Mouse (Mus musculus) left cerebral cortex, postnatal 25 days (tissue): ENCODE measurements at regions not wholly inside any gene's neighbourhood (a gene's known extent, or its start where the extent isn't known, plus 50 kb on each side); places are given as distances from the start of the nearest gene placed in this dataset.

Experiments used
- DNase-seq, 2 experiments: peaks; one replicate each; pipeline ENCODE4 v3.0.0; 2022; ENCODE audit warnings: low spot score in 2 of 2, mixed read lengths in 1 of 2
- intact Hi-C: fragments of 180-260 bp; cut with DNase I; formaldehyde crosslinking; loops from one replicate; pipeline ENCODE4 v1.15.1; 2025

GRCm38 (mm10) chr8:80422190-80422589 is 71.4 kb upstream of the Gypa start:
- intact Hi-C loops: no loop called here

DNA sequence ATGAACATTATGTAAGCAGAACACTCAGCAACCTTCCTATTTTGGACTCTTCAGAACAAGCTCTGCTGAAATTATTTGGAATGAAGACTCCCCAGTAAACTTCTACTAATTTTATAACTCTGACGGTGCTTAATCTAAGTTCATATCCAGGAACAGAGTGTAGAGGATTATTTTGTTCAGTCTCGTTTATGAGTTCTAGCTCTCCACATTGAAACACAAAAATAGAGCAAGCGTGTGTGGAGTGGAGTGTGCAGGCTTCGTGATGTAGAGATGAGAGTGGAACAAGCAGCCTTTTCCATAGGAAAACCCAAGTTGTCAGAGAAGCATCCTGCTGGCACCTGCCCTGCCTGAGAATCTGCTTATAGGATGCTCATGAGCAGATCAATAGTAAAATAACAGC is 77.5 kb upstream of the Gypa start:
- DNase-seq: peak in 1 of 2 experiments; percentile 29
- intact Hi-C loops: no loop called here

More at GRCm38 (mm10) chr8:80422190-80422589, 71.4 kb upstream of the Gypa start:
- DNase-seq: no peak

DNA sequence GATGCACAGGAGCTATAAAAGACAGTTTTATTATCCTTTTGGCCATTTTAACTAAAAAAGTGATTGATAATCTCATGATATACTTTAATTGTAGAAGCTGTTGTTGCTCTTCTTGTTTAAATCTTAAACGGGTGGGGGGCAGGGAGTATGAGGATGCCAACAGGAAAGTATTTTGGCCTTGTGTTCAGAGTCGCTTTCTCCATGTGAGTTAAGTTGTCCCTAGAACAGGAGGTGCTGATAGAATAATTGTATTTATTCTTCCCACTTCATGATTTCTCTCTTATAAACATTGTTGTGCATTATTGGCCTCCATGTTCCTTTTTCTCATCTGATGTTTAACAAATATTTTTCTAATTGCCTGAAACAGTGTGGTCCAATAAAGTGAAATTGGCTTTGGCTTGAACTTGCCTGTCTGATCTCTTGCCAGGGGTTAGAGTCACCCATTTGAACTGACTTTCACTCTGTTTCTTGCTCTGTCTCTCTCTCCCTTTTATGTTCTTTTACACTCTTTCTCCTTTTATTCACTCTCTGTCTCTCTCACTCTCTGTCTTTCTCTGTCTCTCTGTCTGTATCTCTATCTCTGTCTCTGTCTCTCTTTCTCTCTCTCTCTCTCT is 93.9 kb upstream of the Gypa start:
- intact Hi-C loops: no loop called here
- no peak for DNase-seq

GRCm38 (mm10) chr8:80395010-80395409 is 98.6 kb upstream of the Gypa start:
- no peak for DNase-seq
- intact Hi-C loops: no loop called here

DNA sequence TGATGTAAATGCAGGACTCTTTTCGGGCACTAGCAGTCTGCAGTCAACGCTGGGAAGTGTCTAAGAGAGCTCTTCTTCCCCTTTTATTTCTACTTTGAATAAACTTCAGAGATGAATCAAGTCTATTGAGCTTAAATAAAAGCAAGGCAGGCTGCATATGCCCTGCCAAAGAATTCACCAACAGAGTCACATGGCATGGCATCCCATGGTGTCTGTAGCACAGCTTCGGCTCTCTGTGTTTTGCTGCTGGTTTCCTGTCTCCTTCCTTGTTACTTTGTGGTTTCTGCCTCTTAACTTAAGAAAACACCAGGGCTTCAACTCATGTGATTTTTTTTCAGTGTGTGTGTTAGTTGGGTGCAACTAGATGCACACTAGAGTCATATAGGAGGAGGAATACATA is 100.5 kb upstream of the Gypa start:
- DNase-seq: no peak
- intact Hi-C loops: no loop called here

DNA sequence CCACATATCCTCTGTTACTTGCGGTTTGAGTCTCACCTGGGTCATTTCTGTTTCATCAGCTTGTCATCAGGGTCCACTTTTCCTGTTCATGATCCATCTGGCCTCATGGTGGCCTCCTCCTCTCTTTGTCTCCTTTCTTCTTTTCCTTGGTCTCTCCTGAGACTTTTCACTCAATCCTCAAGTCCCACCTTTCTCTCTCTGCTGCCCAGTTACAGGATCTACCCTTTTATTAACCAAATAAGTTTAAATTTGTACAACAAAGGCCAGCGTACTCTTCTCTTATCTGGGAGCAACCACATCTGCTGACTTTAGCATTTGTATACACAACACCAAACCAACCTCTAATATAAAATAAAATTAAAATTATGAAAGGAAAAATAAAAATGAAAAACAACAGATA is 124.4 kb upstream of the Gypa start:
- intact Hi-C loops: no loop called here
- DNase-seq: no peak

- no peak for DNase-seq
- intact Hi-C loops: no loop called here
Observed at GRCm38 (mm10) chr8:80364059-80364458, 129.5 kb upstream of the Gypa start.

DNA sequence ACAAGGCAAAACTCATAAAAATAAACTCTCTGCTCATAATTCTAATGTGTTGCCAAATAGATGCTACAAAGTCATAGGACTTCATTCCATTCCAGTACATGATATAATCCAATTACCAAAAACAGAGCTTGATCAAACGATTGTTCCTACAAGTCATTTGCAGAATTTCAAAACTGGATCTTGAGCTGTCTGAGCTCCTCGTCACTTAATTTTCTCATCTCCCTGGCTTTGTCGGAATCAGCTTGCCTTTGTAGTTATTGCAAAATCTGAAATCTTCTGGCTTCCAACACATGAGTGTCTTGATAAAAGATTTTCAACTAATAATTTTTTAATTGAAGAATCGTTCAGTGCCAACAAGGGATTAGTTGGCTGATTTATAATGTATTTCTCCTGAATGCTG is 150.3 kb upstream of the Gypa start:
- intact Hi-C loops: no loop called here
- DNase-seq: no peak

DNA sequence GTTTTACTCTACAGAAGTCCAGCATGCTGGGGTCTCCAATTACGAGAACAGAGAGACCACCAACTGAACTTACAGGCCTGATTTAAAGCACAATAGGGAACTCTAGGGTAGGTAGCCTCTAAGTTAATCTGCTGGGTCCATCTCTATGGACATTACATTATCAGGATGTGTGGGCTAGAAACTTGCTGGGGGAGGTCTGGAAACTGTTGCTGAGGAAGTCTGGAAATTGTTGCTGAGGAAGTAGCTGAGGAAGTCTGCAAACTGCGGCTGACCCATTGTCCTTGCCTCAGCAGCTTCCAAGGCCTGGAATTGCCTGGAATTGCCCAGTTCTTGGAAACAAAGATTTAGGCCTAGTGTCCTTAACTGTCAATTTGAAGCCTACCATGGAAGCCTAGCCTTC is 155.7 kb upstream of the Gypa start:
- DNase-seq: no peak

GRCm38 (mm10) chr8:80328676-80329075 is 164.9 kb upstream of the Gypa start:
- intact Hi-C loops: no loop called here
- no peak for DNase-seq

More for the DNA sequence above, 155.7 kb upstream of the Gypa start:
- intact Hi-C loops: no loop called here

GRCm38 (mm10) chr8:80325859-80326258 is 167.7 kb upstream of the Gypa start:
- intact Hi-C loops: no loop called here
- DNase-seq: no peak

DNA sequence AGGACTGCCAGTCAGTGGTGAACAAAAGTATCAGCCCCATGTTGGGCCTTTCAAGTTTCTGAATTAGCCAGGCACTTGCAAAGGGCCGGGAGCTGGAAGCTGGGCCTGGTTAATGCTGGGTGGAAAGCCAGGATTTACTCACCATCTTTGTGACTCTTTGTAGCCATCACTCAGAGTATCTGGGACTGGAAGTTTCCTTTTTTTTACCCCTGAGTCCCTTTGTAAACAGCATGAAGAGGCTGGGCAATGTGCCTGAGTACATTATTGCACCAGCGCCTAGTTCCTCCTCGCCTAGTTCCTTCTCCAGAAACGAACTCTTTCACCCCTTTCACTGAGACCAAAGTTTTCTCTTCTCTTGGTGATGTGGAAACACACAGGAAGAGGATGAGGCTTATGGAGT is 168.4 kb upstream of the Gypa start:
- DNase-seq: peak in 1 of 2 experiments; percentile 15
- intact Hi-C loops: no loop called here

- intact Hi-C loops: no loop called here
- no peak for DNase-seq
Observed at GRCm38 (mm10) chr8:80318231-80318870, 175.2 kb upstream of the Gypa start.

DNA sequence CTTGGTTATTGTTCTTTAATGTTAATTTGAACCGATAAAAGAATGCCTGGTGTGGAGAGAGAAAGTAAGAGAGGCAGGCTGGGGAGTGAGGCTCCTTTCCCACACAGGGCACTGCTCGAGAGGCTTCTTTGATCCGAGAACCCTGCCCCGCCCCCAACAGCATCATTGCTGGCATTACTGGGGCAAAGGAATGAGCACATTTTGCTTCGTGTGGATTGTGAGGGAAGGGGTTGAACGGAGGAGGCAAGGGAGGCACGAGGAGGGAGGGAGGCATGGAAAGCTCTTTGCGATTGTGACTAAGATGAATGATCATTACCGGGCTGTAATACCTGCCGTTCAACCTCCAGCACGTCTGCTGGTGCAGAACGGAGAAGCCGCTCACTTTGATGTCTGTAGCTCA is 178.2 kb upstream of the Gypa start:
- intact Hi-C loops: no loop called here
- DNase-seq: peak; percentile 30 to 35

DNA sequence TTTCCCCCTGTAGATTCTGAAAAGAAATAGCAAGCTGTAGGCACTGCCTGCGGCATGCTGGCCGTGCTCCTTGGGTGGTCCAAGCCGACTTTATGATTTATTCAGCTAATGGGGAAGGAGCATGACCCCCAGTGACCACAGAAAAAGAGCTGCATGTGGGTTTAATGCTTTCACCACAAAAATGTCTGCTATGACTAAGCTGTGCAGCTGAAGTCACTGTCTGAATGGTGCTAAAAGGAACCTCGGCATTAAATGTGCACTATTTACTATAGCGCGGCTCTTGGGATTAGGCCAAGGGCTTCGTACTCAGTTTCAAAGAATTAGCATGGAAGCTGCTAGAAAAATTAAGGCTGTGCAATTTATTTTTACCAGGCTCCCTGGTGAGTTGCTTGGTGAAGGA is 178.8 kb upstream of the Gypa start:
- peak; percentile 16 to 39 for DNase-seq
- intact Hi-C loops: no loop called here

- intact Hi-C loops: no loop called here
- DNase-seq: no peak
Observed at GRCm38 (mm10) chr8:80313883-80314635, 179.5 kb upstream of the Gypa start.

DNA sequence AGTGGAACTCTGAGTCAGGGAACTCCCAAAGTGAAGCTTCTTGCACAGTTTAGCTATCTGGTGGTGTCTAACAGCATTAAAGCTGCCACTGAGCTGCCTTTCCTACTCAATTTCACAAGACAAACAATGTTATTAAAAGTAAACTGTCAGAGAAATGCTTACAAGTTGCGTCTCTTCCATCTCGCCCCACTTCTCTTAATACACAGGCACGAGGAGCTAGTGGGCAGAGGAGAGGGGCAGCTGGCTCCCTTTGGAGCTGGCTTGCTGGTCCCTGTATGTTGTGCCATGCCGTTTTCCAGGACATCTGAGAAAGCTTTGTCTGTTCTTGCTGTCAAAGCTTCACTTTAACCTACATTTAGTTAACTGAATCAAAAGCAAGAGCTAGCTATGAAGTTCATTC is 185.8 kb upstream of the Gypa start:
- DNase-seq: no peak
- intact Hi-C loops: no loop called here

DNA sequence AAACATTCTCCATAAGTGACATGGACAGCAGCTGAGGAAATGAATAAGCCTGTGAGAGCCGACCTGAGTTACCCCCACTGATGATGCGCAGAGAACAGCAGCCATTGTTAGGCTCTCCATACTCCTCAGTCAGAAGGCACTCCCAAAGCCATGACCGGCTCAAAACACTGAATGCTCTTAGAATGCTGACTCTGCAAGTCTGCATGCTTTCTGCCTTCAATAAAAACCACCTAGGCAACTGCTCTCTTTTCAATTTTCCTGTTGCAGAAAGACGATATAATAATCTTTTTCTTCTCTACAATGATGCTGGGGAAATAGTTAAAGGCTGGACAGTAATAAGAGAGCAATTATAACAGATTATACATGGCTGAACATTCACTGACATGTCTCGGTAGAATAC is 195.0 kb upstream of the Gypa start:
- no peak for DNase-seq
- intact Hi-C loops: no loop called here

GRCm38 (mm10) chr8:80290311-80290710 is 203.3 kb upstream of the Gypa start:
- intact Hi-C loops: no loop called here

DNA sequence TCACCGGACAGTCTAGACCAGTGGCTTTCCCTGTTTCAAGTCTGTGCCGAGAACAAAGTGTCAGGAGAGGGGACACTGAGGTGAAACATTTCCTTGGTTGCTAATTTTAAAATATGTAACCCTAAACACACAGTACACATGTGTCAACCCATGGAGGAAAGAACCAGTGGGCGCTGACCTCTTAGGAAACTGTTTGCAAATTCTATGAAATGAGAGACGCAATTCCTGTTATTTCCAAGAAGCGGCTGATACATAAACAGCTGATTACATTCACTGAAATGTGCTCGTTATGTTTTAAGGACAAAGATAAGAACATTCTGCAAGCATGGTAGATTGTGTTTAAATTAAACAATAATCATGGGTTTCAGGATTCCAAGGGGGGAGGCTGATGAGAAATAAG is 204.3 kb upstream of the Gypa start:
- no peak for DNase-seq
- intact Hi-C loops: no loop called here

More at GRCm38 (mm10) chr8:80290311-80290710, 203.3 kb upstream of the Gypa start:
- DNase-seq: no peak

DNA sequence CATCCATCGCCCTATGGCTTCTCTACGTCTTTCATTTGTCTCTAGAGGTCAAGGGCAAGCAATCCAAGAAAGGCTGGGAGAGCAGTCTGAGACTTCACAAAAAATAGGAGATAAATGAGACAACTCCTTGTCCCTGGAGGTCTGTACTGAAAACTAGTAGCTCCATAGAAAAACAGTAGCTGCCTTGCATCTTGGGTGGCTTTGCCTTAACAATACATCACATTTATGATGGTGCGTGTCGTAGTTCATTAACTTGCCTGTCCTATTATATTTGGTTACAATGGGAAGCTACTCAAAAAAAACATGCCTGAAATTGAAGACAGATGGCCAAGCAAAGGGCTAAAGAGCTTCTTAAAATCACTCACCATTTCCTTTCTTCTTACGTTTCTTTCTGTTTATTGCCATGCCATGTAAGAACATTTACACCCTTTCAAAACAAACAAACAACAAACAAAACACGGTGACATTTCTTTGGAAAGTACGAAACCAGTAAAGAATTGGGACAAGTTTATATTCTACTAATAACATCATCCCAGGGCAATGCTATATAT is 211.2 kb upstream of the Hhip start:
- no peak for DNase-seq
- intact Hi-C loops: no loop called here
